In genomic region chr10:76253079-76253478, GRCm38 (mm10) we compare ENCODE assay signal across 19 mouse cellular contexts. TPM values are rescaled to one million over a fixed set of nuclear protein-coding genes. Genes with fewer than 3 reads are reported as not detected.
DNase-seq lines count a peak whose midpoint lies in the region; ATAC-seq and TF ChIP-seq lines count a peak whose summit lies in the region.
"Had no signal": no experiment of that assay in that cellular context is flagged by ENCODE, and none has a peak within 500 bp of the region (broad histone marks: within the 10 kb centered on the region; RNA-seq: fewer than 3 reads in every experiment).

No protein-coding gene starts in this region.

- 94% methylated on average over 1 of the region's 1 CpGs for WGBS in embryonic facial prominence, embryonic 12.5 days
- WGBS in embryonic facial prominence, embryonic 10.5 days = 96% methylated on average over 1 of the region's 1 CpGs
- WGBS in kidney, embryonic 16.5 days = 92% methylated on average over 1 of the region's 1 CpGs
- 100% methylated on average over 1 of the region's 1 CpGs for WGBS in midbrain, postnatal 0 days
- 98% methylated on average over 1 of the region's 1 CpGs for WGBS in midbrain, embryonic 16.5 days
- 97% methylated on average over 1 of the region's 1 CpGs for WGBS in intestine, embryonic 16.5 days

- no peak for TF ChIP-seq CTCF in midbrain, postnatal 0 days (IDR thresholded peaks at IDR 0.05)

- DNase-seq in embryonic facial prominence, embryonic 10.5 days (ENCODE audit: low spot score) = no peak
- peak; percentile 16 for DNase-seq in kidney, postnatal 14 days
- DNase-seq in midbrain, postnatal 0 days (ENCODE audit: low spot score) = no peak
- no peak for DNase-seq in frontal cortex, postnatal 14 days (ENCODE audit: low spot score in 2 of 2)
- DNase-seq: adrenal gland, adult 8-10 months; liver, embryonic 13.5 days; thymus, postnatal 4 days had no signal

- no peaks in the 10 kb centered on the region for H3K9me3 ChIP-seq in embryonic facial prominence, embryonic 12.5 days
- no peaks in the 10 kb centered on the region for H3K9me3 ChIP-seq in embryonic facial prominence, embryonic 10.5 days
- H3K9me3 ChIP-seq in kidney, embryonic 16.5 days (ENCODE audit: low read length) = no peaks in the 10 kb centered on the region
- H3K9me3 ChIP-seq in midbrain, postnatal 0 days (ENCODE audit: low read length) = no peaks in the 10 kb centered on the region
- H3K9me3 ChIP-seq in midbrain, embryonic 16.5 days (replicated peaks; ENCODE audit: control insufficient read depth, low read length, poor library complexity, severe bottlenecking) = no peaks in the 10 kb centered on the region
- no peaks in the 10 kb centered on the region for H3K9me3 ChIP-seq in intestine, embryonic 16.5 days (ENCODE audit: control insufficient read depth, low read length)
- H3K9me3 ChIP-seq: forebrain, embryonic 10.5 days; heart, embryonic 12.5 days; liver, embryonic 13.5 days; midbrain, embryonic 10.5 days had no signal

- no peak overlapping the region for H3K9ac ChIP-seq in embryonic facial prominence, embryonic 12.5 days
- H3K9ac ChIP-seq in kidney, embryonic 16.5 days (replicated peaks; ENCODE audit: low read length) = no peak overlapping the region; the same call in 1 of the 2 replicates
- H3K9ac ChIP-seq in midbrain, postnatal 0 days (replicated peaks; ENCODE audit: low read length, poor library complexity, severe bottlenecking) = no peak overlapping the region
- H3K9ac ChIP-seq in midbrain, embryonic 16.5 days (ENCODE audit: low read depth, low read length) = no peak overlapping the region
- no peak overlapping the region for H3K9ac ChIP-seq in intestine, embryonic 16.5 days (ENCODE audit: low read depth, low read length)
- H3K9ac ChIP-seq: heart, embryonic 12.5 days; hindbrain, embryonic 14.5 days; liver, embryonic 13.5 days; lung, embryonic 14.5 days had no signal

- peaks cover 15% of the 10 kb centered on the region for H3K4me1 ChIP-seq in embryonic facial prominence, embryonic 12.5 days
- peaks cover 10% of the 10 kb centered on the region; the same call in 1 of the 2 replicates for H3K4me1 ChIP-seq in embryonic facial prominence, embryonic 10.5 days
- peaks cover 3% of the 10 kb centered on the region; the same call in 1 of the 2 replicates for H3K4me1 ChIP-seq in kidney, embryonic 16.5 days (ENCODE audit: insufficient read depth, low read length)
- no peaks in the 10 kb centered on the region for H3K4me1 ChIP-seq in midbrain, postnatal 0 days (ENCODE audit: insufficient read depth, low read length)
- no peaks in the 10 kb centered on the region for H3K4me1 ChIP-seq in midbrain, embryonic 16.5 days (ENCODE audit: control insufficient read depth, insufficient read depth, low read length)
- peaks cover 12% of the 10 kb centered on the region for H3K4me1 ChIP-seq in intestine, embryonic 16.5 days (ENCODE audit: control insufficient read depth, insufficient read depth, low read length)
- H3K4me1 ChIP-seq: liver, embryonic 13.5 days had no signal

- H3K27ac ChIP-seq in embryonic facial prominence, embryonic 12.5 days = peak overlapping the region; percentile 50; the same call in 1 of the 2 replicates
- no peak overlapping the region for H3K27ac ChIP-seq in embryonic facial prominence, embryonic 10.5 days (replicated peaks)
- H3K27ac ChIP-seq in kidney, embryonic 16.5 days (ENCODE audit: low read length) = no peak overlapping the region
- 0 out of 2 replicates have a peak overlapping the region, but pooled peaks have one; percentile 3 for H3K27ac ChIP-seq in midbrain, postnatal 0 days (ENCODE audit: low read depth, low read length)
- no peak overlapping the region for H3K27ac ChIP-seq in midbrain, embryonic 16.5 days (ENCODE audit: low read length)
- H3K27ac ChIP-seq in intestine, embryonic 16.5 days (ENCODE audit: low read length) = peak overlapping the region; percentile 3; the same call in 1 of the 2 replicates
- H3K27ac ChIP-seq: forebrain, embryonic 10.5 days; hindbrain, embryonic 14.5 days; liver, embryonic 13.5 days; macrophage; midbrain, embryonic 10.5 days had no signal

- H3K36me3 ChIP-seq in embryonic facial prominence, embryonic 12.5 days = no peaks in the 10 kb centered on the region
- H3K36me3 ChIP-seq in embryonic facial prominence, embryonic 10.5 days (replicated peaks) = no peaks in the 10 kb centered on the region
- no peaks in the 10 kb centered on the region for H3K36me3 ChIP-seq in kidney, embryonic 16.5 days (ENCODE audit: insufficient read depth, low read length)
- no peaks in the 10 kb centered on the region for H3K36me3 ChIP-seq in midbrain, postnatal 0 days (ENCODE audit: insufficient read depth, low read length)
- 0 out of 2 replicates have a peak, but pooled peaks cover 2% of the 10 kb centered on the region for H3K36me3 ChIP-seq in midbrain, embryonic 16.5 days (ENCODE audit: control insufficient read depth, insufficient read depth, low read length)
- no peaks in the 10 kb centered on the region for H3K36me3 ChIP-seq in intestine, embryonic 16.5 days (ENCODE audit: control insufficient read depth, insufficient read depth, low read length)
- H3K36me3 ChIP-seq: forebrain, embryonic 10.5 days; heart, embryonic 12.5 days; liver, embryonic 13.5 days; midbrain, embryonic 10.5 days had no signal

- H3K4me3 ChIP-seq in embryonic facial prominence, embryonic 12.5 days = no peak overlapping the region
- H3K4me3 ChIP-seq in embryonic facial prominence, embryonic 10.5 days = no peak overlapping the region
- no peak overlapping the region for H3K4me3 ChIP-seq in kidney, embryonic 16.5 days (ENCODE audit: low read length)
- no peak overlapping the region for H3K4me3 ChIP-seq in midbrain, postnatal 0 days (ENCODE audit: low read depth, low read length)
- no peak overlapping the region for H3K4me3 ChIP-seq in midbrain, embryonic 16.5 days (ENCODE audit: low read depth, low read length)
- H3K4me3 ChIP-seq in intestine, embryonic 16.5 days (ENCODE audit: low read length) = no peak overlapping the region
- H3K4me3 ChIP-seq: forebrain, embryonic 10.5 days; heart, embryonic 12.5 days; liver, embryonic 13.5 days; midbrain, embryonic 10.5 days had no signal

- H3K4me2 ChIP-seq in embryonic facial prominence, embryonic 12.5 days (replicated peaks) = 0 out of 2 replicates have a peak overlapping the region, but pooled peaks have one; percentile 9
- no peak overlapping the region for H3K4me2 ChIP-seq in kidney, embryonic 16.5 days (replicated peaks; ENCODE audit: low read depth, low read length)
- H3K4me2 ChIP-seq in midbrain, postnatal 0 days (ENCODE audit: low read depth, low read length, poor library complexity, severe bottlenecking) = no peak overlapping the region
- H3K4me2 ChIP-seq in midbrain, embryonic 16.5 days (ENCODE audit: low read length) = no peak overlapping the region
- peak overlapping the region; percentile 23; the same call in 1 of the 2 replicates for H3K4me2 ChIP-seq in intestine, embryonic 16.5 days (ENCODE audit: low read depth, low read length)
- H3K4me2 ChIP-seq: heart, embryonic 12.5 days; hindbrain, embryonic 14.5 days; liver, embryonic 13.5 days; lung, embryonic 14.5 days had no signal

- ATAC-seq in embryonic facial prominence, embryonic 12.5 days (ENCODE audit: insufficient number of reproducible peaks, insufficient read depth, low FRiP score, low TSS enrichment) = no peak
- no peak for ATAC-seq in kidney, embryonic 16.5 days (ENCODE audit: low FRiP score, low TSS enrichment)
- no peak for ATAC-seq in midbrain, postnatal 0 days (ENCODE audit: low FRiP score)
- no peak for ATAC-seq in midbrain, embryonic 16.5 days
- ATAC-seq in intestine, embryonic 16.5 days = peak; percentile 57; the same call in 1 of the 2 replicates

- no peaks in the 10 kb centered on the region for H3K27me3 ChIP-seq in embryonic facial prominence, embryonic 12.5 days
- H3K27me3 ChIP-seq in embryonic facial prominence, embryonic 10.5 days (replicated peaks; ENCODE audit: low read depth, poor library complexity, severe bottlenecking) = no peaks in the 10 kb centered on the region
- no peaks in the 10 kb centered on the region for H3K27me3 ChIP-seq in kidney, embryonic 16.5 days (ENCODE audit: insufficient read depth, low read length)
- H3K27me3 ChIP-seq in midbrain, postnatal 0 days (ENCODE audit: insufficient read depth, low read length) = no peaks in the 10 kb centered on the region
- H3K27me3 ChIP-seq in midbrain, embryonic 16.5 days (ENCODE audit: control insufficient read depth, insufficient read depth, low read depth, low read length) = no peaks in the 10 kb centered on the region
- H3K27me3 ChIP-seq in intestine, embryonic 16.5 days (replicated peaks; ENCODE audit: control insufficient read depth, insufficient read depth, low read length) = no peaks in the 10 kb centered on the region
- H3K27me3 ChIP-seq: heart, embryonic 12.5 days; liver, embryonic 13.5 days had no signal

RNA-seq across cellular contexts. Expression of gene S100b, which starts 0.6 kb away (rescaled TPM):
- polyA plus RNA-seq in embryonic facial prominence, embryonic 12.5 days (2016; fragmentation: Nextera tagmentation; extraction: Ambion mirVana) = 1.2 and 1.6 TPM in 2 replicates
- 0.10 TPM in 1 of 2 replicates, not detected in the other for polyA plus RNA-seq in embryonic facial prominence, embryonic 10.5 days (2016; fragmentation: Nextera tagmentation; extraction: Ambion mirVana)
- 0.45 and 0.54 TPM in 2 replicates for polyA plus RNA-seq in kidney, embryonic 16.5 days (2015; fragmentation: Nextera tagmentation; extraction: Ambion mirVana)
- total RNA-seq in midbrain, postnatal 0 days (2014; rRNA removed) = 8.9 and 12.9 TPM in 2 replicates
- polyA plus RNA-seq in midbrain, postnatal 0 days (2015; fragmentation: Nextera tagmentation; extraction: Ambion mirVana) = 7.7 and 8.8 TPM in 2 replicates
- polyA plus RNA-seq in midbrain, embryonic 16.5 days (2015; fragmentation: Nextera tagmentation; extraction: Ambion mirVana) = 0.92 and 2.1 TPM in 2 replicates
- 2.1 and 2.4 TPM in 2 replicates for polyA plus RNA-seq in intestine, embryonic 16.5 days (2015; fragmentation: Nextera tagmentation; extraction: Ambion mirVana)
- total RNA-seq: granulocyte monocyte progenitor cell, adult 5-6 weeks; monocyte, adult 5-6 weeks had no signal
- polyA plus RNA-seq: forebrain, embryonic 10.5 days; liver, embryonic 13.5 days; lung, embryonic 14.5 days; macrophage; midbrain, embryonic 10.5 days had no signal

RNA-seq across cellular contexts. Expression of gene Prmt2, which starts 15.4 kb away (rescaled TPM):
- 69.4 and 75.0 TPM in 2 replicates for polyA plus RNA-seq in embryonic facial prominence, embryonic 12.5 days (2016; fragmentation: Nextera tagmentation; extraction: Ambion mirVana)
- 62.2 and 64.5 TPM in 2 replicates for polyA plus RNA-seq in embryonic facial prominence, embryonic 10.5 days (2016; fragmentation: Nextera tagmentation; extraction: Ambion mirVana)
- polyA plus RNA-seq in kidney, embryonic 16.5 days (2015; fragmentation: Nextera tagmentation; extraction: Ambion mirVana) = 63.1 and 69.9 TPM in 2 replicates
- 173 and 174 TPM in 2 replicates for total RNA-seq in midbrain, postnatal 0 days (2014; rRNA removed)
- 326 and 342 TPM in 2 replicates for polyA plus RNA-seq in midbrain, postnatal 0 days (2015; fragmentation: Nextera tagmentation; extraction: Ambion mirVana)
- 419 and 423 TPM in 2 replicates for polyA plus RNA-seq in midbrain, embryonic 16.5 days (2015; fragmentation: Nextera tagmentation; extraction: Ambion mirVana)
- polyA plus RNA-seq in intestine, embryonic 16.5 days (2015; fragmentation: Nextera tagmentation; extraction: Ambion mirVana) = 42.6 and 44.2 TPM in 2 replicates

Comparison
In these comparisons a context has a peak if more than half of its experiments do, and no peak if none do; other contexts are left out.
1. H3K27ac ChIP-seq: peak in embryonic facial prominence, embryonic 12.5 days (single experiment), midbrain, postnatal 0 days (single experiment) and intestine, embryonic 16.5 days (single experiment); none in embryonic facial prominence, embryonic 10.5 days (single experiment), kidney, embryonic 16.5 days (single experiment) and midbrain, embryonic 16.5 days (single experiment).
2. H3K4me2 ChIP-seq: peak in embryonic facial prominence, embryonic 12.5 days (single experiment) and intestine, embryonic 16.5 days (single experiment); none in kidney, embryonic 16.5 days (single experiment), midbrain, postnatal 0 days (single experiment) and midbrain, embryonic 16.5 days (single experiment).